Mouse (Mus musculus): Measurements from ENCODE around the gene Napa. TPM values are rescaled to one million over a fixed set of nuclear protein-coding genes. Genes with fewer than 3 reads are reported as not detected.

The Napa gene
- 227 TPM for polyA plus RNA-seq (2017; shearing (Covaris generic))

GRCm38 (mm10) chr7:16098021-16099017 lies at the start of gene Napa:
Gene Napa, plus strand, starts transcription at chr7:16098458.

GRCm38 (mm10) chr7:16061219-16062098 lies 36.8 kb upstream of the Napa start, which contains the start of gene Zfp541:
Gene Zfp541, plus strand, starts transcription at chr7:16061814.

GRCm38 (mm10) chr7:16119569-16120261 lies 21.5 kb downstream of the Napa start, which contains the start of gene Kptn:
Gene Kptn, plus strand, starts transcription at chr7:16119895.

GRCm38 (mm10) chr7:16129421-16129845 lies 31.2 kb downstream of the Napa start, which contains the start of gene Slc8a2:
Gene Slc8a2, plus strand, starts transcription at chr7:16129826.

Other genes with a start within 250 kb of the Napa start
- gene Crx, start 218.5 kb upstream of the Napa start, polyA plus RNA-seq (2017; shearing (Covaris generic)), result not detected
- gene Crxos, start 215.8 kb upstream of the Napa start, polyA plus RNA-seq (2017; shearing (Covaris generic)), result not detected
- gene Selenow, start 176.1 kb upstream of the Napa start, polyA plus RNA-seq (2017; shearing (Covaris generic)), result 575 TPM
- gene Nop53, start 152.4 kb upstream of the Napa start, polyA plus RNA-seq (2017; shearing (Covaris generic)), result 409 TPM
- 0.06 TPM for gene Ehd2, start 130.9 kb upstream of the Napa start, polyA plus RNA-seq (2017; shearing (Covaris generic))
- gene Bicra, start 50.5 kb upstream of the Napa start, polyA plus RNA-seq (2017; shearing (Covaris generic)), result 7.0 TPM
- 0.06 TPM for gene Zfp541, start 36.6 kb upstream of the Napa start, polyA plus RNA-seq (2017; shearing (Covaris generic))
- gene Kptn, start 21.4 kb downstream of the Napa start, polyA plus RNA-seq (2017; shearing (Covaris generic)), result 24.4 TPM
- gene Slc8a2, start 31.4 kb downstream of the Napa start, polyA plus RNA-seq (2017; shearing (Covaris generic)), result not detected
- gene Meis3, start 76.6 kb downstream of the Napa start, polyA plus RNA-seq (2017; shearing (Covaris generic)), result 71.3 TPM
- 31.8 TPM for gene Dhx34, start 123.6 kb downstream of the Napa start, polyA plus RNA-seq (2017; shearing (Covaris generic))
- gene C5ar2, start 145.7 kb downstream of the Napa start, polyA plus RNA-seq (2017; shearing (Covaris generic)), result not detected
- not detected for gene C5ar1, start 161.1 kb downstream of the Napa start, polyA plus RNA-seq (2017; shearing (Covaris generic))
- 6.5 TPM for gene Inafm1, start 175.2 kb downstream of the Napa start, polyA plus RNA-seq (2017; shearing (Covaris generic))
- 69.7 TPM for gene Ccdc9, start 188.3 kb downstream of the Napa start, polyA plus RNA-seq (2017; shearing (Covaris generic))
- 40.1 TPM for gene Bbc3, start 209.9 kb downstream of the Napa start, polyA plus RNA-seq (2017; shearing (Covaris generic))